Mouse (Mus musculus): ENCODE measurements around the gene Mpdu1. TPM values are rescaled to one million over a fixed set of nuclear protein-coding genes. Genes with fewer than 3 reads are reported as not detected.
A peak's percentile ranks its signal among the peaks of the same experiment; 100 is the strongest.

The Mpdu1 gene
- polyA plus RNA-seq, 1 experiment from 2014 or later, result 74.2 TPM

MicroRNAs encoded within 50 kb of the gene (microRNA counts, 519-probe panel; counts per million panel counts)
- microRNA mmu-miR-1934 (684 counts per million, percentile 72 among the panel's probes with 10 or more counts), microRNA mmu-miR-467f (684 counts per million, percentile 72 among the panel's probes with 10 or more counts)

Small RNA genes lying within 50 kb of the gene (microRNA-seq; reads per million reads assigned to microRNA genes)
- gene Mir1934 (5.9 reads per million, percentile 10 among the genes with 10 or more reads in this experiment), gene Mir467f (not detected)

Other genes with a start within 250 kb of the Mpdu1 start
- gene Kdm6b, start 249.0 kb downstream of the Mpdu1 start, polyA plus RNA-seq (2016; fragmentation: Nextera tagmentation; extraction: Ambion mirVana), result 36.6 and 40.8 TPM in 2 replicates
- gene Dnah2, start 113.5 kb downstream of the Mpdu1 start, polyA plus RNA-seq (2016; fragmentation: Nextera tagmentation; extraction: Ambion mirVana), result 1.0 and 1.3 TPM in 2 replicates
- 44.2 and 55.2 TPM in 2 replicates for gene Efnb3, start 102.4 kb downstream of the Mpdu1 start, polyA plus RNA-seq (2016; fragmentation: Nextera tagmentation; extraction: Ambion mirVana)
- gene Wrap53, start 82.4 kb downstream of the Mpdu1 start, polyA plus RNA-seq (2016; fragmentation: Nextera tagmentation; extraction: Ambion mirVana), result 52.3 and 52.8 TPM in 2 replicates
- gene Trp53, start 82.3 kb downstream of the Mpdu1 start, polyA plus RNA-seq (2016; fragmentation: Nextera tagmentation; extraction: Ambion mirVana), result 243 and 267 TPM in 2 replicates
- gene Atp1b2, start 56.7 kb downstream of the Mpdu1 start, polyA plus RNA-seq (2016; fragmentation: Nextera tagmentation; extraction: Ambion mirVana), result 1.5 TPM in 2 replicates
- not detected in 2 replicates for gene Shbg, start 44.7 kb downstream of the Mpdu1 start, polyA plus RNA-seq (2016; fragmentation: Nextera tagmentation; extraction: Ambion mirVana)
- gene Sat2, start 40.6 kb downstream of the Mpdu1 start, polyA plus RNA-seq (2016; fragmentation: Nextera tagmentation; extraction: Ambion mirVana), result 9.1 and 13.7 TPM in 2 replicates
- gene Fxr2, start 29.7 kb downstream of the Mpdu1 start, polyA plus RNA-seq (2016; fragmentation: Nextera tagmentation; extraction: Ambion mirVana), result 45.4 and 48.1 TPM in 2 replicates
- 0.16 TPM in 1 of 2 replicates, not detected in the other for gene Sox15, start 7.3 kb downstream of the Mpdu1 start, polyA plus RNA-seq (2016; fragmentation: Nextera tagmentation; extraction: Ambion mirVana)
- gene Cd68, start 3.5 kb upstream of the Mpdu1 start, polyA plus RNA-seq (2016; fragmentation: Nextera tagmentation; extraction: Ambion mirVana), result 3.5 and 3.6 TPM in 2 replicates
- 678 and 791 TPM in 2 replicates for gene Eif4a1, start 9.8 kb upstream of the Mpdu1 start, polyA plus RNA-seq (2016; fragmentation: Nextera tagmentation; extraction: Ambion mirVana)
- gene Senp3, start 19.4 kb upstream of the Mpdu1 start, polyA plus RNA-seq (2016; fragmentation: Nextera tagmentation; extraction: Ambion mirVana), result 149 and 151 TPM in 2 replicates
- 0.20 and 0.45 TPM in 2 replicates for gene Tnfsf13, start 23.1 kb upstream of the Mpdu1 start, polyA plus RNA-seq (2016; fragmentation: Nextera tagmentation; extraction: Ambion mirVana)
- gene Tnfsf12, start 33.2 kb upstream of the Mpdu1 start, polyA plus RNA-seq (2016; fragmentation: Nextera tagmentation; extraction: Ambion mirVana), result 3.0 and 4.2 TPM in 2 replicates
- gene Tnfsfm13, start 33.5 kb upstream of the Mpdu1 start, polyA plus RNA-seq (2016; fragmentation: Nextera tagmentation; extraction: Ambion mirVana), result 0.53 and 0.73 TPM in 2 replicates
- 41.8 and 47.0 TPM in 2 replicates for gene Polr2a, start 96.0 kb upstream of the Mpdu1 start, polyA plus RNA-seq (2016; fragmentation: Nextera tagmentation; extraction: Ambion mirVana)
- gene Slc35g3, start 99.3 kb upstream of the Mpdu1 start, polyA plus RNA-seq (2016; fragmentation: Nextera tagmentation; extraction: Ambion mirVana), result 0.09 and 0.10 TPM in 2 replicates
- gene Zbtb4, start 103.3 kb upstream of the Mpdu1 start, polyA plus RNA-seq (2016; fragmentation: Nextera tagmentation; extraction: Ambion mirVana), result 0.25 and 0.59 TPM in 2 replicates
- gene Chrnb1, start 133.3 kb upstream of the Mpdu1 start, polyA plus RNA-seq (2016; fragmentation: Nextera tagmentation; extraction: Ambion mirVana), result 0.87 and 2.5 TPM in 2 replicates
- gene Fgf11, start 139.2 kb upstream of the Mpdu1 start, polyA plus RNA-seq (2016; fragmentation: Nextera tagmentation; extraction: Ambion mirVana), result 0.40 and 0.55 TPM in 2 replicates
- gene Tmem102, start 143.0 kb upstream of the Mpdu1 start, polyA plus RNA-seq (2016; fragmentation: Nextera tagmentation; extraction: Ambion mirVana), result 1.4 and 1.5 TPM in 2 replicates
- gene Gm39566, start 152.7 kb upstream of the Mpdu1 start, polyA plus RNA-seq (2016; fragmentation: Nextera tagmentation; extraction: Ambion mirVana), result not detected in 2 replicates
- not detected in 2 replicates for gene Spem2, start 155.8 kb upstream of the Mpdu1 start, polyA plus RNA-seq (2016; fragmentation: Nextera tagmentation; extraction: Ambion mirVana)
- not detected in 2 replicates for gene Spem1, start 159.5 kb upstream of the Mpdu1 start, polyA plus RNA-seq (2016; fragmentation: Nextera tagmentation; extraction: Ambion mirVana)
- gene Nlgn2, start 175.1 kb upstream of the Mpdu1 start, polyA plus RNA-seq (2016; fragmentation: Nextera tagmentation; extraction: Ambion mirVana), result 2.2 and 3.5 TPM in 2 replicates
- 269 and 280 TPM in 2 replicates for gene Tmem256, start 175.9 kb upstream of the Mpdu1 start, polyA plus RNA-seq (2016; fragmentation: Nextera tagmentation; extraction: Ambion mirVana)
- 96.7 and 117 TPM in 2 replicates for gene Plscr3, start 183.7 kb upstream of the Mpdu1 start, polyA plus RNA-seq (2016; fragmentation: Nextera tagmentation; extraction: Ambion mirVana)
- gene Tnk1, start 196.1 kb upstream of the Mpdu1 start, polyA plus RNA-seq (2016; fragmentation: Nextera tagmentation; extraction: Ambion mirVana), result 1.1 TPM in 2 replicates
- gene Tmem95, start 215.4 kb upstream of the Mpdu1 start, polyA plus RNA-seq (2016; fragmentation: Nextera tagmentation; extraction: Ambion mirVana), result not detected in 2 replicates
- 6.1 and 6.4 TPM in 2 replicates for gene Kctd11, start 218.8 kb upstream of the Mpdu1 start, polyA plus RNA-seq (2016; fragmentation: Nextera tagmentation; extraction: Ambion mirVana)
- gene Acap1, start 232.9 kb upstream of the Mpdu1 start, polyA plus RNA-seq (2016; fragmentation: Nextera tagmentation; extraction: Ambion mirVana), result 0.93 and 1.7 TPM in 2 replicates
- gene 2810408A11Rik, start 238.3 kb upstream of the Mpdu1 start, polyA plus RNA-seq (2016; fragmentation: Nextera tagmentation; extraction: Ambion mirVana), result 20.2 and 25.8 TPM in 2 replicates
- 12.6 and 13.3 TPM in 2 replicates for gene Neurl4, start 238.4 kb upstream of the Mpdu1 start, polyA plus RNA-seq (2016; fragmentation: Nextera tagmentation; extraction: Ambion mirVana)

Data from limb, embryonic 10.5 days (tissue).